Mouse (Mus musculus) c-Kit-positive CD71-positive TER-119-negative erythroid progenitor cells, embryonic 14.5 days (primary cell): ENCODE measurements at regions not wholly inside any gene's neighbourhood (a gene's known extent, or its start where the extent isn't known, plus 50 kb on each side); places are given as distances from the start of the nearest gene placed in this dataset.

Experiments
- DNase-seq: peaks from one replicate; pipeline ENCODE4 v3.0.0-alpha.2; 2013; ENCODE audit warnings: low read depth

- no peak for DNase-seq
Measured at GRCm38 (mm10) chr6:100100565-100101133, 186.6 kb downstream of the Rybp start.

- DNase-seq: no peak
Measured at GRCm38 (mm10) chr6:100096393-100097125, 190.7 kb downstream of the Rybp start.

GRCm38 (mm10) chr6:100094653-100095217, 192.6 kb downstream of the Rybp start:
- peak; percentile 8 for DNase-seq

GRCm38 (mm10) chr6:100092870-100093269, 194.4 kb downstream of the Rybp start:
- DNase-seq: no peak

GRCm38 (mm10) chr6:100091815-100092214, 195.5 kb downstream of the Rybp start:
- DNase-seq: no peak

GRCm38 (mm10) chr6:100088576-100088975, 198.7 kb downstream of the Rybp start:
- no peak for DNase-seq

- DNase-seq: no peak
Measured at GRCm38 (mm10) chr6:100086807-100087206, 200.5 kb downstream of the Rybp start.

GRCm38 (mm10) chr6:100085981-100086380, 201.3 kb downstream of the Rybp start:
- DNase-seq: no peak

GRCm38 (mm10) chr6:100083868-100084477, 203.3 kb downstream of the Rybp start:
- DNase-seq: no peak

- no peak for DNase-seq
Measured at GRCm38 (mm10) chr6:100083127-100083526, 204.2 kb downstream of the Rybp start.

GRCm38 (mm10) chr6:100074672-100075335, 212.5 kb downstream of the Rybp start:
- DNase-seq: no peak

GRCm38 (mm10) chr6:100072261-100072968, 214.9 kb downstream of the Rybp start:
- DNase-seq: no peak

- no peak for DNase-seq
Measured at GRCm38 (mm10) chr6:100069151-100069550, 218.1 kb downstream of the Rybp start.

- DNase-seq: no peak
Measured at GRCm38 (mm10) chr6:100067273-100067672, 220.0 kb downstream of the Rybp start.

- no peak for DNase-seq
Measured at GRCm38 (mm10) chr6:100065586-100065985, 221.7 kb downstream of the Rybp start.

- no peak for DNase-seq
Measured at GRCm38 (mm10) chr6:100062961-100063360, 224.3 kb downstream of the Rybp start.

GRCm38 (mm10) chr6:100059803-100060202, 227.5 kb downstream of the Rybp start:
- no peak for DNase-seq

GRCm38 (mm10) chr6:100055980-100056379, 231.3 kb downstream of the Rybp start:
- DNase-seq: no peak

GRCm38 (mm10) chr6:100052955-100053795, 234.1 kb downstream of the Rybp start:
- no peak for DNase-seq

- DNase-seq: no peak
Measured at GRCm38 (mm10) chr6:100052406-100052805, 234.9 kb downstream of the Rybp start.

- no peak for DNase-seq
Measured at GRCm38 (mm10) chr6:100049036-100049435, 238.2 kb downstream of the Rybp start.
